Mouse (Mus musculus) thymus, postnatal 25 days (tissue): ENCODE results near the gene Ing5.
"Not testable (repeated sequence)": the region's sequence is repeated elsewhere in the genome, so short reads cannot be mapped to it uniquely, and the experiment has no call there.

Experiments
- DNase-seq: peaks from one replicate; pipeline ENCODE4 v3.0.0; 2022

The Ing5 gene

DNA sequence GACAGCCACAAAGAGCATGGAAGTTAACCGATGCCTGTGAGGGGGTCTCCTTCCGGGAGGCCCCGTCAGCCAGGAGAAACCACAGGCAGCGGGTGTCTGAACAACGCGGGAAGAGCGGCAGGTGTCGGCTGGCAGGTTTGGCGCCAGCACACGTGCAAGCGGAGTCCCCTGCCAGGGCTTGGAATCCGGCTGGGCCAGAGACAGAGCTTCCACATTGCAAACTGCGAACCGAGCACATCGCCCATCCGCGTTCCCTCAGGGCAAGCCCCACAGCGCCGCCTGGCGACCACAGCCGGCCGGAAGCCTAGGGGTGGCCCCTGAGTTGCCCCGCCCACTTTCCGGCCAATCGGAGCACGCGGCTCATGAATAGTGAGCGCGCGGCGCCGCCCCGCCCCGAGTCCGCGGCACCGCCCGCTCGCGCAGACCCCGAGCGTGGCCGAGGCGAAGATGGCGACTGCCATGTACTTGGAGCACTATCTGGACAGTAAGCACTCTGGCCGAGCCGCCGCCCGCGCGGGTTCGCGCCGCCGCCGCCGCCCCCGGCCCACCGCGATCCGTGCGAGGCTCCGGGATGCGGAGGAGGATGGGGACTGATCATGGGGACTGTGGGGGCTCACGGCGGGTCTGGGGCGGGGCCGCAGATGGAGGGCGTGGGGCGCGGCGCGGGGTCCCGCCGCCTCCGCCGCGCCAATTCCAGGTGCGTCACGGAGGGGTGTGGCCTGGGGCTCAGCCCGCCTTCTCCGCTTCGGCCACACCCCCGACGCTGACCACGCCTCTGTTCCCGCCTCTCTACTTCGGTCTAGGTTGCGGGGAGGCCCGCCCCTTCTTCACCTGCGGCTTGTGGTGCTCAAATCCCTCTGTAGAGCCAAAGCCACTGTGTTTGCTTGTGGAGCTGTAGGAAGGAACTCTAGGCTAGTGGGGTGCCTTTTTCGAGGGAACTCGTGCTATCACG lies at the start of gene Ing5:
TSS of gene Ing5 (plus strand) at position 410 of the 952 bp plus-strand sequence.
- DNase-seq = peak; percentile 100

DNA sequence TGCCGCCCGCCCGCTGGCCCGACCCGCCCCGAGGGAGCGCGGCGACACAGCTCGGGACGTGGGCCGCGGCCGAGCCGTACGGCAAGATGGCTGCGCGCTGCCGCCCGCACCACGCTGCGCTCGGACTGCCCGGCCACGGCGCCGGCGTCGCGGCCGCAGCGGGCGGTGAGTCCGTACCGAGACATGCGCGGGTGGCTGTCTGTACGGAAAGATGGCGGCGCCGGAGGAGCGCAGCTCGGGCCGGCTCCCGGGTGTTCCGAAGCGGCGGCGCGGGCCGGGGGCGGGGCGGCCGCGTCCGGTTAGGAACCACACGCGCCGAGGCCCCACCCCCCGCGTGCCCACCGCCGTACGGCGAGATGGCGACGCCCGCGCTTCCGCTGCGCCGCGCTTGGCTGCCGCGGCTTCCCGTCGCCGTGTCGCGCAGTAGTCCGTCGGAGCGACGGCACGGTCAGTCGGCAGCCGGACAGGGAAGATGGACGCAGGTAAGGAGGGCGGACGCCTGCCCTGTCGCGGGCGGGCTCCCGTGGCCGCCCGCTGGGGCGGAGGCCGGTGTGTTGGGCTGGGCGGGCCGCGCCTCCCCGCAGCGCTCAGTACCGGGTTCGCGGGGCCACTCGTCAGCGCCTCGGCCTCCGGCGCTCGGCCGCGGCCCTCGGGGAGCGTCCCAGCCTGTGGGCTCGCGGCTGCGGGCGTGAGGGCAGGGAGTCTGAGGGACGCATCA lies 49.0 kb upstream of the Ing5 start, which contains the start of gene Thap4:
TSS of gene Thap4 (minus strand) at position 292 of the 718 bp plus-strand sequence.
- DNase-seq = peak; percentile 88

DNA sequence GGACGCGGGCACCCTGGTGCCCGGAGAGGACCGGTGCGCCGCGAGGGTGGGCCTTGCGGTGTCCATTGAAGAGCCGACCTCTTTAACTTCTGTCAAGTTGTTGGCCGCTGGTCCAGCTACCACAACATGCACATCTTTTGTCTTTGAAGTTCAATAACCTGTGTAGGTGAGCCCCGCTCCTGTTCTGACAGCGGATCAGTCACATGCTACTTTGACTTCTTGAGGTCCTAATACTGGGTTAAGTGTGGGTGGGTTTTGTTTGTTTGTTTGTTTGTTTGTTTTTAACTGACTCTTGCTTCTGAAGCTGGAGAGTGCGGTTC lies 48.5 kb upstream of the Ing5 start:
- DNase-seq = no peak

DNA sequence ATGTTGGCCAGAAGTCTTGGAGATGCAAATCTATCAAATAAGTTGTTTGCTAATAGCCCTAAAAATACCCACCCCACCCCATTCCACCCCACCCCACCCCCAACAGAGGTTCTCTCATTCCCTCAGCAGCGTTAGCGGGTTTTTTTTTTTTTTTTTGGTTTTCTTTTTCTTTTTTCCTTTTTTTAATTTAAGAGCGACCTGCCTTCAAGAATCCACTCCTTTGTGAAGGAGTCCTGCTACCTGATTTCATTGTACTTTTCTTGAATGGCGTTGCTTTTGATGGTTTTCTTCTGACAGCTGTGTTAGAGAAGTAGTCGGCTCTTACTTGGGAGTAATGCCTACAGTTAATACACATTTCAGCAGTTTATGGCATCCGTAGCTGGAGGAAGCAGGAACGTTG lies 48.1 kb upstream of the Ing5 start:
- DNase-seq = no peak

DNA sequence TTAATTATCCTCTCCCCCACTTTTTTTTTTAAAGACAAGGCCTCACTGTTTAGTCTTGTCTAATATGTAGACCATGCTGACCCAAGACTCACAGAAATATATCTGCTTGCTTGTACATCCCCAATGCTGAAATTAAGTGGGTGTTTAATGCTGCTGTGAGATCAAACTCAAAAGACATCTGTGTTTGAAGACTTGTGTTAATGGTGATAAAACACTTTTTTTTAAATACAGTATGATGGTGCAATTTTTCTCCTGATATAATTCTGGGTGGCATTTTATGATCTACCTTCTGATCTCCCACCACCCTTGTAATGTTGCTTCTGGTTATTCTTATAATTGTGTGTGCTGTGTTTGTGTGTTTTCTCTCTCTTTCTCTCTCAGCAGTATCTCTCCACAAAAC lies 47.6 kb upstream of the Ing5 start:
- DNase-seq = no peak

DNA sequence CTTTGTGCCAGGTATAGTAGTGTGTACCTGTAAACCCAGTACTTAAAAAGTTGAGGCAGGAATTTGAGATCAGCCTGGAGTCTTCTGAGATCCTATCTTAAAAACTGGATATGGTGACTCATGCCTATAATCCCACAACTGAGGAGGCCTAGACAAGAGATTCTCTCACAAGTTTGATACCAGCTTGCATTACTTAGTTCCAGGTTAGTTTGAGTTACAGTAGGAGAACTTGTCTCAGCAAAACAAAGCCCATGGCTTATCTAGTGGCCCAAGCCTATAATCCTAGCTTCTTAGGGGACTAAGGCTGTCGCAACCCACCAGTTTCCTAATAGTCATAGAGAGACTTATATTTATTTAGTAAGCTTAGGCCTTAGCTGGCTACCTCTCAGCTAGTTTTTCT lies 43.7 kb upstream of the Ing5 start:
- DNase-seq = no peak

DNA sequence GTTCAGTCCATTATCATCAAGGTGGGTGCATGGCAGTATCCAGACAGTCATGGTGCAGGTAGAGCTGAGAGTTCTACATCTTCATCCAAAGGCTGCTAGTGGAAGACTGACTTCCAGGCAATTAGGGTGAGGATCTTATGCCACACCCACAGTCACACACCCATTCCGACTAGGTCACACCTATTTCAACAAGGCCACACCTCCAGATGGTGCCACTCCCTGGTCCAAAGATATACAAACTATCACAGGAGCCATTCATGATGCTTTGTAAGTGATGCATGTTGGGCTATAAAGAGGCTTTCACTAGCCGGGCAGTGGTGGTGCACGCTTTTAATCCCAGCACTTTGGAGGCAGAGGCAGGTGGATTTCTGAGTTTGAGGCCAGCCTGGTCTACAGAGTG lies 40.2 kb upstream of the Ing5 start:
- DNase-seq = not testable (repeated sequence)

DNA sequence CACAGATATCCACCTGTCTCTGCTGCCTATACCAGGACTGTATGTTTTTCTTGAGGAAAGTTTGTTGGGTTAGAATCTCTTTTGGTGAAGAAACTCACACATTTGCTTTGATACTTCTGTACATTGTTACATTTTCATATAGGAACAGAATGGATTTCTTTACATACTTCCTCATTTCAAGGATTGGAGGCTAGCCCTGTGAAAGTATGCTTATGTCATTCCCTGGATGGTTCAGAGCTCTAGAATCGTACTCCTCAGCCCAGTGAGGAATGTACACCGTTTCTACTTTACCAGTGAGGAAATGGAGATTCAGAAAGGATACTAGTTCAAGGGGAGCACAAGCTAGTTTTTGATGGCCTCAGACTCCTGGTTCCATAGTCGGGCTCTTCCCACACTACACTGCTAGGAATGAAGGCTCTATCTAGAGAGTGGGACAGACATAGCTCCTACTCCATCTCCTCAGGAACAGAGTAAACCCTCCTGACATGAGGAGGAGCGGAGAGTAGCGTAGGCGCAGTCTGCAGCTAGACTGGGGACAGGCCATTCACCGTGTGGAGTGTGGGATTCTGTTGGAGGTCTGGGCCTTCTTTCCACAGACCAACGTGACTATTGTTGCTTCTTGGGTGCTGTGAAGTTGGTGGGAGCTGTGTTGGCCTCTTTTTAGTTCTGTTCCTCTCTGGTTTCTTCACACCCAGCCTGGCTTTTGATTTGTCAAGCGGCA lies 38.7 kb upstream of the Ing5 start:
- DNase-seq = no peak

DNA sequence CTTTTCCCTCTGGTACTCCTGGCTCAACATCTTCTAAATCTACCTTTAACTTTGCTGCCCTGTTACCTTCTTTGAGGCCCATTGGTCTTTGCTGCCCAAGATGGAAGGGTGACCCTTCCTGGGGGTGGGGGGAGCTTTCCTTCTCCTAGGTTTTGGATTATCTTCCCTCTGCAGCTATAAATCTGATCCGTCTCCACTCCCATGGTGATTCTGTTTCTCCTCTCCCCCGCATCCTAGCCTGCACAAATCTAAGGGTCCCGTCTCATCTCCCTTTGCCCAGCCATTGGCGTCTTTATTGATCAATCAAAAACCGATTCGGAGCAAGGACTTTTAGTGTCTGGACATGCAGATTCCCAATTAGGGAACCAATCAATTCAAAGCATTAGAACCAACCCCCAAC lies 36.2 kb upstream of the Ing5 start:
- DNase-seq = no peak

DNA sequence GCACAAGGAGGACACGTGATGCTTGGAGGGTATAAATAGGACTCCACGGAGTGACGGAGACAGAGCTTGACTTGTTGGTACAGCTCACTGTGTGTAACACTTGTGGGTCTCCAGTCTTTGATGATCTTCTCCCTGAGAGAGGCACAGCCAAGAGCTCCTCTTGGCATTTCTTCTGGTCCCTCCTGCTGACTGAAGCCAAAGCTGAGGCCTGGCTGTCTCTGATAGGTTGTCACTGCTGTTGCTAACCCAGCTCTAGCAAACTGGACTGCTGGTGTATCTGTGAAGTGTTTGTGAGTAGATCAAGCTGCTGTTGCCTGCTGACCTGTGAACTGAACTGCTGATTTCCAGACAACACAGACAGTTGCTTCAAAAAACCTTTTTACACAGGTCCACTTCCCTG lies 33.9 kb upstream of the Ing5 start:
- no peak for DNase-seq

DNA sequence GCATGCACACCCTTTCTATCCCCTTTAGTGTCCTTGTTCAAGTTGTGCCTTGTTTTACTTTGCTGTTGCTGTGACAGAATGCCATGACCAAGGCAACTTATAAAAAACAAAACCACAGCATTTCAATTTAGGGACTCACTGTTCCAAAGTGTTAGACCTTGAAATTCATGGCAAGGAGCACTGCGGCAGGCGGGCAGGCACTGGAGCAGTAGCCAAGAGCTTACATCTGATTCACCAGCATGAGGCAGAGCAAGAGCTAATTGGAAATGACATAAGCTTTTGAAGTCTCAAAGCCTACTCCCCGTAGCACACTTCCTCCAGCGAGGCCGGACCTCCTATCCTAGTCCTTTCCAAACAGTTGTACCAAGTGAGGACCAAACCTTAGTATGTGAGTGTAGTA lies 27.1 kb upstream of the Ing5 start:
- no peak for DNase-seq

DNA sequence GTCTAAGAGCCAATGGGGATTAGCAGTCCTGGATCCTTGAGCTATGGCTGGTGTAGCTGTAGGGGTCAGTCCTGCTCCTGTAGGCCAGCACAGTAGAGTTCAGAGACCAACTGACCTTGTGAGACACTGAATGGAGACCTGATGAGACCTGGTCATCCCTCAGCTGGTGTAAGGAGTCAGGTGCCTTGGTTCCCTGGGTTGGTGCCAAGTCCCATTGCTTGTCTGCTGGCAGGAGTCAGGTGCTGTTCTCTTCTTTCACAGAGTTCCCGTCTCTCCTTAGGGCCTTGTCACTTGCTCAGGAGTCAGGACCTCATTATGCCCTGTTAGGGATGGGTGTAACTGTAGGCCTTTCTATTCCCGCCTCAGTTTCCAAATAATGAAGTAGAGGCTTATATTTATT lies 16.9 kb upstream of the Ing5 start:
- no peak for DNase-seq

DNA sequence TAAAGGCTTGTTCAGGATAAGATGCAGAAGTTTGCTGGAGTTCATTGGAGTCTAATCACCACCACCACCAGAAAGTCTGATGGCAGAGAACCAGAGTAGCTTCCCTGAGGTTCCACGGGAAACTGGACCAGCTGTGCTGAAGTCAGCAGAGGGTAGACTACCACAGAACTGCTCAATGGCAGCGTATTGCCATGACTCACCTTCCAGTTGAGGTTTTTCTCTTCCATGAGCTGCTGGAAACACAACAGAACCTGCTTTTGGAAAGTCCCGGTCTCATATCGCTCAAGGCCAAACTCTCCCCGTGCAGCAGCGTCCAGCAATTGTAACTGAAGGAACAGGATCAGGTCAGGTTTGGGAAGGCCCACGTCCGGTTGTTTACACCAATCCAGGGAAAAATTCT lies 9.2 kb upstream of the Ing5 start:
- no peak for DNase-seq

DNA sequence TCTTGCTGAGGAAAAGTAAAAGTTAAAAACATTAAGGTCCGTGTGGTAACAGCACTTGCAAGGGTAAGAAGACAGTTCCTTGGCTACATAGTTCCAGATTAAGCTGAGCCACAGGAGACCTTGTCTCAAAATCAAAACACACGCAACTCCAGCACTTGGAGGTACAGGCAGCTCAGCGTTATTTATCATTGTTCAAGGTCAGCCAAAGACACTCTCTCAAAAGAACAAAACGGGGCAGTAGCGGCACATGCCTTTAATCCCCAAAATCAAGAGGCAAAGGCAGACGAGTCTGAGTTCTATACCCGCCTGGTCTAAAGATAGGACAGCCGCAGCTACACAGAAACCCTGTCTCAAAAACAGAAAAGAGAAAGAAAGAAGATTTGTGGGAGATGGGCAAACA lies 7.9 kb upstream of the Ing5 start:
- DNase-seq = no peak

DNA sequence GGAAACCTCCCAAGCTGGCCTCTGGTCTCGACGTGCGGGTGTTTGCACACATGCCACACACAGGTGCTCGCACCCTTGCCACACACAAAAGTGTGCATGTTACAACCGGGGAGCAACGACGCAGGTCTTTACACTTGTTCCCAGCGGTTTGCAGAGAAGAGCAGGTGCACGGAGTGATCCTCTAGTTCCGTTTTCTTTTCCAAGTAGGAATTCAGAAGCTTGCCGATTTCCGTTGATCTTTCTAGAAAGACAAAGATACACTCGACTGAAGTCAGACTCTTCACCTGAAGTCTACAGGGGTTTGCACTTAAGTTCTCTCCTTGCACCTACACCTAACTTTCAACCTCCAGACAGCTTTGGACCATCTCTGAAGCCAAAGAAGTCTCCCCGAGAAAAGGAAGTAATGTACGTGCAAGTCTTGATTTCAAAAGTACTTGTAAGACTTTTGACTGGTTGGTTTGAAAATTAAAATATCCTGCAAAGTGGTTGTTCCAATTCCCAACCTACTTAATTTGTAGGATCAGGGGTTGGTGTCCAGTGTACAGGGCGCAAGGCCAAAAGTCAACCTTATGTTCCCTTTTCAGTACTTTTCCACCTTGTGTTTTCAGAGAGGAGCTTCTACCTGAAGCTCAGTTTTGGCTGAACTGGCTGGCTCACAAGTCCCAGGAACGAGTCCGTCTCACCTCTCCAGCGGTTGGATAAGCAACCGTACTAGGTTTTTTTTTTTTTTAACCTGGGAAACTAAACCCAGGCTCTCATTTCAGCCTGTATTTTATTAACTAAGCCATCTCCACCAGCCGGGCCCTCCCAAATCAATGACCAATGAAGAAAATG lies 2.9 kb upstream of the Ing5 start:
- no peak for DNase-seq

DNA sequence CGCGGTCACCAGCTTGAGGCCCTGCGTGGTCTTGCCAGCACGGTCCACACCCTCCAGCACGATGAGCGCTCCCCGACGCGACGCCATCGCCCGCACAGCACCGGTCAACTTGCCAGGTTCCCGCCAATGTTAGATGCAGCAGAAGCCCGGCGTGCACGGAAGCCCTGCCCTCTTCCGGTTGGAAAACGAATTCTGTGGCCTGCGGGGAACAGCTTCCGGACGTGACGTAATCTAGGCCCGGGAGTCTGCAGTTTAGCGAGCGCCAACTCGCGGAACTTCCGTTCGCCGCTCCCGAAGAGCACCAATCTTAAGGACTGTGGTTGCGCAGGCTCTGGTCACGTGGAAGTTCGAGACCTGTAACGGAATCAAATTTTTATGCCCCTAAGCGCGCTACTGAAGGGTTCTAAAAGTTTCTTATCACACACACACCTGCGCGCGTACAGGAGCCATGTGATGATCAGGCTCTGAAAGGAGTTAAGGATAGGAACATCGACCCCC lies 2.0 kb upstream of the Ing5 start, which contains the start of gene Dtymk:
TSS of gene Dtymk (minus strand) at position 194 of the 498 bp plus-strand sequence.
- peak; percentile 92 for DNase-seq

DNA sequence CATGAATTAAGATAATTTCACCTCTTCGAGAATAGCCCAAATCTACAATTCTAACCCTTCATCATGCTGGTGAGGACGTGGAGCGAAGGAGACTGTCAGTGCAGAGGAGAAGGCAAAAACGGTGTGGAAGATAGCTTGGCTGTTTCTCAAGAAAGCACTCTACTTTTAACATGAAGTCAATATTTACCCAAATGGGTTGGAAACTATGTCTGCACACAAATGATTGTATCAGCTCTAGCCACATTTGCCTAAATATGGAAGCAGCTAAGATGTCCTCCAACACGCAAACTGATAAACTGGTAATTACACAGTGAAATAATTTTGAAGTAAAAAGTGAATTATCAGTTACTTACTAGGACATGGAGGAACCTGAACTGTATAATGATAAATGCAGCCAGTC lies 994 bp upstream of the Ing5 start:
- DNase-seq = no peak

DNA sequence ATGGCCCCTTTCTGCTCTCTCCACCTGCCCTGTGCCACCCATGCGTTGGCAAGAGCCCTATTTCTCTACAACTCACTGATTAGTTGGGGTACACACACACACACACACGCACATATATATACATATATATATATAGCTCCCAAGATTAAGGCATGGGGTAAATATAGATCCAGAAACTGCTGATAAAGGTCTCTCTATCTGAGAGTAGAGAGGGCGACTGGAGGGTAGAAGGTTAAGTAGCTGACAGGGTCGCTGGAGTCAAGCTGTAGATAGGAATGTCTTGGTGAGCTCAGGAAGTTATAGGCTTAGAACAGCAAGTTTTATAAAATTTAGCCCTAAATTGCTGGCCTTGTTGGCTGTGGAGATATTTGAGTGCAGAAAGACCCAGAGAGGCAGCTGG lies 1.1 kb downstream of the Ing5 start:
- no peak for DNase-seq

DNA sequence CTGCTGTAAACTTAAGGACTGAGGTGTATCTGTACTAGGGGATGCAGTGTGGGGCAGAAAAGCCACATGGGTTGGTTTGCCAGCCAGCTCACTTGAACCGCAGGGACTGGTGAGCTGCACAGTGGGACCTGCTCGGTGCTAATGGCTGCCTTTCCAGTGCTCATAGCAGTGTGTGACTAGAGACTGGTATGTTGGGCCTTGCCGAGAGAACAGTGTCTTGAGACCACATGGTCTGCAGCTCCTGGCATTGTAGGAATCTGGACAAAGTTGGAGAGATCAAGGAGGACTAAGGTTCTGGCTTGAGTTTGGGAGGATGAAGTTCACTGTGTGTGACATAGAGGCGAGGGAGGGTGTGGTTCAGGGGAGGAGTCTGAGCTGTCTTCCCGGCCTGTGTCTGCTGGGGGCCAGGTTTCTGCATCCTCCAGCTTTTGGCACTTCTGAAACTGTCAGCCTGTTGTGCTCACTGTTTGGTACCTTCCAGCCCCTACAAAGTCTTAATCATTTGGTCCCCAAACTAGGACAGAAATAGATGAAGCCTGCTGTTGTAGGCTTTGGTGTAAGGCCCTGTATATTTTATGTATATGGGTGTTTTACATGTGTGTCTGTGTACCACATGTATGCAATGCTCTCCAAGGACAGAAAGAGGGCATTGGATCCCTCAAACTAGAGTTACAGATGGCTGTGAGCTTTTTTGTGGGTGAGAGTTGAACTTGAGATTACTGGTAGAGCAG lies 1.6 kb downstream of the Ing5 start:
- no peak for DNase-seq

DNA sequence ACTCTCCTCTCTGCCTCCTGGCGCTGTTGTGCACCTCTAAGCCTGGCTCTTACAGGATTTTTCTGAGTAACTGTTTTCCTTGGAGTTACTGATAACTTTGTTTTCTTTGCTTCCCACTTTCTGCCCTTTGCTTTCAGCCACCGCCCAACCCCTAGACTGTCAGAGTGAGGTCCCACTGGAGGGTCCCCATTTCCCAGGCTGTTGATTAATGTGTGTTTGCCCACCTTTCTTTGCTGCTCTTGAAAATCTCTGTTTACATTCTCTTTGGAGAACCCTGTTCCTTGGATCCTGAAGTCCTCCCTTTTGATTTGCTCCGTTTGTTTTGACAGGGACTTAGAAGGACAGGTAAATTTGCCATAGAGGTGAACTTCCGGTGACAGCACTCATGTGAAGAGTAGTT lies 5.1 kb downstream of the Ing5 start:
- no peak for DNase-seq

DNA sequence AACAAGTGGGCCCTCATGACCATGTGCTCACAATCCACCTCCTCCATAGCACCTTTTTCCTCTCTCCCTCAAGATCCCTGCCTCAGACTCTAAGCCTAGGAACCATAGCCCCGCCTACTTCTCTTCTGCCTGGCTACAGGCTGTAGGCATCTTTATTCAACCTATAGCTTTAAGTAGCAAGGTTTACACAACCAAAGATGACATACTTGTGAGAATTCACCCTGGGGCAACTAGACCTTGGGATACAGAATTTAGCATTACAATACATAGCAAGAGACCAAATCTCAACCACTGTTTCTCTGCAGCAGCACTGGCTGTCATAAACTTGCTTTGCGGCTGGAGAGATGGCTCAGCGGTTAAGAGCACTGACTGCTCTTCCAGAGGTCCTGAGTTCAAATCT lies 6.2 kb downstream of the Ing5 start:
- DNase-seq = no peak
